Mouse (Mus musculus) v-Abl transformed pro-B cells (cell line): ENCODE results near the gene Ube2u.

Experiments
- in situ Hi-C, 2 experiments: fragments of 400-800 bp; cut with MboI; formaldehyde crosslinking; loops; one replicate each; pipeline ENCODE4 v1.15.1; 2025; ENCODE audit not compliant: unreplicated experiment in 2 of 2

Ube2u gene

GRCm38 (mm10) chr4:100537898-100538297, 59.2 kb downstream of the Ube2u start:
- in situ Hi-C loops = loop anchor here (5.0 to 25.0 kb wide), 4 partner anchors 501 to 1303 kb away; no protein-coding TSS in a partner anchor

- in situ Hi-C loops = loop anchor here (5.0 to 25.0 kb wide), 4 partner anchors 502 to 1305 kb away; no protein-coding TSS in a partner anchor
Observed at GRCm38 (mm10) chr4:100539483-100539882, 60.8 kb downstream of the Ube2u start.

- in situ Hi-C loops = loop anchor here in 1 of 2 experiments (25.0 kb wide), 1 partner anchor 511 kb away; no protein-coding TSS in a partner anchor
Observed at GRCm38 (mm10) chr4:100547905-100548304, 69.3 kb downstream of the Ube2u start.

- in situ Hi-C loops = no loop called here
Observed at GRCm38 (mm10) chr4:100553296-100553695, 74.6 kb downstream of the Ube2u start.

GRCm38 (mm10) chr4:100588236-100589206, 109.9 kb downstream of the Ube2u start:
- in situ Hi-C loops = no loop called here

- in situ Hi-C loops = no loop called here
Observed at GRCm38 (mm10) chr4:100595771-100596170, 117.1 kb downstream of the Ube2u start.

- in situ Hi-C loops = no loop called here
Observed at GRCm38 (mm10) chr4:100596630-100597029, 118.0 kb downstream of the Ube2u start.

- in situ Hi-C loops = no loop called here
Observed at GRCm38 (mm10) chr4:100597049-100597448, 118.4 kb downstream of the Ube2u start.
